Mouse (Mus musculus) ES-E14 (cell line): ENCODE data around the gene Ifna15. TPM values are rescaled to one million over a fixed set of nuclear protein-coding genes. Genes with fewer than 3 reads are reported as not detected.

Experiments
- DNase-seq: peaks from one replicate; pipeline ENCODE4 v3.0.0-alpha.2; 2013; ENCODE audit warnings: low read depth, low spot score
- H3K27ac ChIP-seq: 2 replicates; pipeline ENCODE4 v1.5.1; 2012; ENCODE audit warnings: low read depth, mild to moderate bottlenecking, low read length, moderate library complexity, mixed read lengths; ENCODE audit not compliant: poor library complexity, insufficient read depth, severe bottlenecking
- H3K36me3 ChIP-seq: 2 replicates; pipeline ENCODE4 v1.6.1; 2012; ENCODE audit warnings: mild to moderate bottlenecking, low read length, moderate library complexity, mixed read lengths; ENCODE audit not compliant: control insufficient read depth, poor library complexity, insufficient read depth, severe bottlenecking
- H3K4me1 ChIP-seq, 2 experiments: fragments of 150-350 bp in 1 of 2; sonication (generic) in 1 of 2; 2 replicates each; pipeline ENCODE4 v1.6.1; 2012; ENCODE audit warnings: low read length in 2 of 2, mild to moderate bottlenecking in 1 of 2, mixed read lengths in 1 of 2; ENCODE audit not compliant: control insufficient read depth in 2 of 2, insufficient read depth in 2 of 2, poor library complexity in 1 of 2
- H3K4me3 ChIP-seq, 2 experiments: fragments of 150-350 bp in 1 of 2; sonication (generic) in 1 of 2; 2 replicates each; pipeline ENCODE4 v1.5.1; 2012; ENCODE audit warnings: low read length in 2 of 2, low read depth in 1 of 2, mild to moderate bottlenecking in 1 of 2, mixed read lengths in 1 of 2; ENCODE audit not compliant: insufficient read depth in 1 of 2, poor library complexity in 1 of 2, severe bottlenecking in 1 of 2
- H3K9ac ChIP-seq: 2 replicates; pipeline ENCODE4 v1.6.1; 2012; ENCODE audit warnings: low read depth, mild to moderate bottlenecking, low read length, mixed read lengths; ENCODE audit not compliant: poor library complexity, insufficient read depth, severe bottlenecking
- H3K9me3 ChIP-seq: fragments of 150-350 bp; sonication (generic); 2 replicates; pipeline ENCODE4 v1.6.1; 2012; ENCODE audit warnings: low read depth, mild to moderate bottlenecking, low read length; ENCODE audit not compliant: control insufficient read depth, insufficient read depth
- CHD2 ChIP-seq: IDR thresholded peaks from 2 replicates; pipeline ENCODE4 v1.6.1; 2014; ENCODE audit warnings: mild to moderate bottlenecking, low read depth, low read length, inconsistent platforms
- HCFC1 ChIP-seq: IDR thresholded peaks from 2 replicates; pipeline ENCODE4 v1.6.1; 2012; ENCODE audit warnings: low read length, inconsistent platforms, borderline replicate concordance; ENCODE audit not compliant: insufficient read depth
- MAFK ChIP-seq: IDR thresholded peaks from 2 replicates; pipeline ENCODE4 v1.6.1; 2014; ENCODE audit warnings: mild to moderate bottlenecking, low read depth, low read length, inconsistent platforms; ENCODE audit not compliant: insufficient read depth
- ZC3H11A ChIP-seq: IDR thresholded peaks from 2 replicates; pipeline ENCODE4 v1.6.1; 2012; ENCODE audit warnings: low read depth, mild to moderate bottlenecking, inconsistent platforms, low read length, borderline replicate concordance
- ZNF384 ChIP-seq: IDR thresholded peaks from 2 replicates; pipeline ENCODE4 v1.6.1; 2012; ENCODE audit warnings: low read depth, low read length, inconsistent platforms
- in situ Hi-C, 2 experiments: fragments of 600-800 bp; cut with MboI; formaldehyde crosslinking; loops; one replicate each; pipeline ENCODE4 v1.15.1; 2025; ENCODE audit warnings: low sequenced_read_pairs in 2 of 2, inconsistent platforms in 1 of 2; ENCODE audit not compliant: unreplicated experiment in 2 of 2
- total RNA-seq: library from RNA; depleted of rRNA; stranded (reverse); fragments of 300-350 nt; gene quantifications from 2 replicates; pipeline ENCODE4 v1.2.3, GENCODE M21; 2012

Ifna15 gene
- total RNA-seq, 1 experiment, result not detected

- H3K9me3 ChIP-seq, result no peaks in the 10 kb centered on the region
- no peak for DNase-seq
- in situ Hi-C loops, result loop anchor here in 1 of 2 experiments (25.0 kb wide), 1 partner anchor 498 kb away; the partner anchor contains the start of gene Mllt3
- TF ChIP-seq MAFK, result no peak
- no peak for TF ChIP-seq HCFC1
- TF ChIP-seq ZNF384, result no peak
- no peak for TF ChIP-seq ZC3H11A
- TF ChIP-seq CHD2, result no peak
- no peak overlapping the region for H3K4me3 ChIP-seq
- H3K4me1 ChIP-seq, result no peaks in the 10 kb centered on the region
- H3K27ac ChIP-seq, result no peak overlapping the region
- no peaks in the 10 kb centered on the region for H3K36me3 ChIP-seq
- H3K9ac ChIP-seq, result no peak overlapping the region
Measured at GRCm38 (mm10) chr4:88535742-88536141, 22.3 kb downstream of the Ifna15 start.

GRCm38 (mm10) chr4:88534903-88535302, 23.1 kb downstream of the Ifna15 start:
- H3K4me1 ChIP-seq, result no peaks in the 10 kb centered on the region
- in situ Hi-C loops, result loop anchor here in 1 of 2 experiments (25.0 kb wide), 1 partner anchor 498 kb away; the partner anchor contains the start of gene Mllt3
- no peak for DNase-seq
- no peaks in the 10 kb centered on the region for H3K36me3 ChIP-seq
- H3K4me3 ChIP-seq, result no peak overlapping the region
- no peaks in the 10 kb centered on the region for H3K9me3 ChIP-seq
- no peak overlapping the region for H3K9ac ChIP-seq
- no peak for TF ChIP-seq ZNF384
- no peak for TF ChIP-seq MAFK
- TF ChIP-seq CHD2, result no peak
- no peak for TF ChIP-seq ZC3H11A
- no peak for TF ChIP-seq HCFC1
- no peak overlapping the region for H3K27ac ChIP-seq

GRCm38 (mm10) chr4:88533499-88533898, 24.5 kb downstream of the Ifna15 start:
- in situ Hi-C loops, result loop anchor here in 1 of 2 experiments (25.0 kb wide), 1 partner anchor 496 kb away; the partner anchor contains the start of gene Mllt3
- no peak overlapping the region for H3K9ac ChIP-seq
- no peak overlapping the region for H3K4me3 ChIP-seq
- no peak overlapping the region for H3K27ac ChIP-seq
- no peaks in the 10 kb centered on the region for H3K36me3 ChIP-seq
- DNase-seq, result no peak
- TF ChIP-seq HCFC1 (no peak), MAFK (no peak), CHD2 (no peak), ZC3H11A (no peak), ZNF384 (no peak)
- H3K4me1 ChIP-seq, result no peaks in the 10 kb centered on the region
- no peaks in the 10 kb centered on the region for H3K9me3 ChIP-seq

GRCm38 (mm10) chr4:88530892-88531291, 27.2 kb downstream of the Ifna15 start:
- H3K36me3 ChIP-seq, result no peaks in the 10 kb centered on the region
- DNase-seq, result no peak
- H3K9ac ChIP-seq, result no peak overlapping the region
- no peak overlapping the region for H3K27ac ChIP-seq
- in situ Hi-C loops, result loop anchor here in 1 of 2 experiments (25.0 kb wide), 1 partner anchor 494 kb away; the partner anchor contains the start of gene Mllt3
- no peak overlapping the region for H3K4me3 ChIP-seq
- TF ChIP-seq CHD2, result no peak
- TF ChIP-seq ZC3H11A, result no peak
- no peak for TF ChIP-seq HCFC1
- no peak for TF ChIP-seq MAFK
- TF ChIP-seq ZNF384, result no peak
- no peaks in the 10 kb centered on the region for H3K4me1 ChIP-seq
- H3K9me3 ChIP-seq, result no peaks in the 10 kb centered on the region

- no peak for TF ChIP-seq HCFC1
- no peak for DNase-seq
- Histone ChIP-seq H3K4me3 (no peak overlapping the region), H3K27ac (no peak overlapping the region), H3K36me3 (no peaks in the 10 kb centered on the region), H3K4me1 (no peaks in the 10 kb centered on the region), H3K9me3 (no peaks in the 10 kb centered on the region), H3K9ac (no peak overlapping the region)
- in situ Hi-C loops, result loop anchor here in 1 of 2 experiments (25.0 kb wide), 1 partner anchor 493 kb away; the partner anchor contains the start of gene Mllt3
Measured at GRCm38 (mm10) chr4:88530271-88530670, 27.8 kb downstream of the Ifna15 start.
